Mouse (Mus musculus): ENCODE results near the gene Tbc1d21.

Tbc1d21 gene

GRCm38 (mm10) chr9:58345963-58346362 is 24.3 kb downstream of the Tbc1d21 start:
- no peak for DNase-seq (ENCODE audit: low read depth, low spot score)

GRCm38 (mm10) chr9:58341795-58342194 is 28.5 kb downstream of the Tbc1d21 start:
- DNase-seq (ENCODE audit: low read depth, low spot score) = peak; percentile 33

- peak; percentile 23 for DNase-seq (ENCODE audit: low read depth, low spot score)
Observed at GRCm38 (mm10) chr9:58336650-58337281, 33.5 kb downstream of the Tbc1d21 start.

GRCm38 (mm10) chr9:58331276-58331675 is 39.0 kb downstream of the Tbc1d21 start:
- DNase-seq (ENCODE audit: low read depth, low spot score) = no peak

- peak; percentile 45 for DNase-seq (ENCODE audit: low read depth, low spot score)
Observed at GRCm38 (mm10) chr9:58330293-58330692, 40.0 kb downstream of the Tbc1d21 start.

GRCm38 (mm10) chr9:58327382-58327781 is 42.9 kb downstream of the Tbc1d21 start:
- no peak for DNase-seq (ENCODE audit: low read depth, low spot score)

GRCm38 (mm10) chr9:58326477-58327180 is 43.6 kb downstream of the Tbc1d21 start:
- DNase-seq (ENCODE audit: low read depth, low spot score) = no peak

GRCm38 (mm10) chr9:58321681-58322080 is 48.6 kb downstream of the Tbc1d21 start:
- DNase-seq (ENCODE audit: low read depth, low spot score) = peak; percentile 53

- DNase-seq (ENCODE audit: low read depth, low spot score) = no peak
Observed at GRCm38 (mm10) chr9:58318317-58318716, 51.9 kb downstream of the Tbc1d21 start.

- DNase-seq (ENCODE audit: low read depth, low spot score) = no peak
Observed at GRCm38 (mm10) chr9:58317381-58317780, 52.9 kb downstream of the Tbc1d21 start.

- no peak for DNase-seq (ENCODE audit: low read depth, low spot score)
Observed at GRCm38 (mm10) chr9:58316784-58317183, 53.5 kb downstream of the Tbc1d21 start.

GRCm38 (mm10) chr9:58315850-58316249 is 54.4 kb downstream of the Tbc1d21 start:
- DNase-seq (ENCODE audit: low read depth, low spot score) = no peak

GRCm38 (mm10) chr9:58314682-58315360 is 55.4 kb downstream of the Tbc1d21 start:
- DNase-seq (ENCODE audit: low read depth, low spot score) = no peak

- DNase-seq (ENCODE audit: low read depth, low spot score) = peak; percentile 44
Observed at GRCm38 (mm10) chr9:58312944-58313359, 57.3 kb downstream of the Tbc1d21 start, which contains the start of gene Loxl1. Gene Loxl1 (minus strand): TSS chr9:58313186.

- peak; percentile 41 for DNase-seq (ENCODE audit: low read depth, low spot score)
Observed at GRCm38 (mm10) chr9:58312196-58312943, 57.9 kb downstream of the Tbc1d21 start.

- peak; percentile 80 for DNase-seq (ENCODE audit: low read depth, low spot score)
Observed at GRCm38 (mm10) chr9:58311191-58311910, 58.9 kb downstream of the Tbc1d21 start.

- DNase-seq (ENCODE audit: low read depth, low spot score) = no peak
Observed at GRCm38 (mm10) chr9:58310043-58310660, 60.1 kb downstream of the Tbc1d21 start.
